Mouse (Mus musculus) kidney, embryonic 16.5 days (tissue): Measurements from ENCODE around the gene Tmem62. TPM values are rescaled to one million over a fixed set of nuclear protein-coding genes. Genes with fewer than 3 reads are reported as not detected.

Experiments
- ATAC-seq: fragments of 200-750 bp; cut with Nextera tagmentation; 2 replicates; pipeline ENCODE4 v1.8.0; 2017; ENCODE audit warnings: moderate TSS enrichment; ENCODE audit not compliant: low FRiP score, low TSS enrichment
- H3K27ac ChIP-seq: fragments of 300-500 bp; sonication (generic); 2 replicates; pipeline ENCODE4 v1.5.1; 2014; ENCODE audit warnings: low read length
- H3K27me3 ChIP-seq: fragments of 300-500 bp; sonication (generic); 2 replicates; pipeline ENCODE4 v1.6.1; 2014; ENCODE audit warnings: low read length, control low read depth, mixed read lengths; ENCODE audit not compliant: insufficient read depth
- H3K36me3 ChIP-seq: fragments of 300-500 bp; sonication (generic); 2 replicates; pipeline ENCODE4 v1.6.1; 2014; ENCODE audit warnings: low read length, control low read depth, mixed read lengths; ENCODE audit not compliant: insufficient read depth
- H3K4me1 ChIP-seq: fragments of 300-500 bp; sonication (generic); 2 replicates; pipeline ENCODE4 v1.6.1; 2014; ENCODE audit warnings: low read length, control low read depth, mixed read lengths; ENCODE audit not compliant: insufficient read depth
- H3K4me2 ChIP-seq: fragments of 300-500 bp; sonication (generic); replicated peaks from 2 replicates; pipeline ENCODE4 v1.6.1; 2014; ENCODE audit warnings: low read depth, low read length
- H3K4me3 ChIP-seq: fragments of 300-500 bp; sonication (generic); 2 replicates; pipeline ENCODE4 v1.5.1; 2014; ENCODE audit warnings: mild to moderate bottlenecking, low read length
- H3K9ac ChIP-seq: fragments of 300-500 bp; sonication (generic); replicated peaks from 2 replicates; pipeline ENCODE4 v1.6.1; 2014; ENCODE audit warnings: low read length
- H3K9me3 ChIP-seq: fragments of 300-500 bp; sonication (generic); 2 replicates; pipeline ENCODE4 v1.6.1; 2016; ENCODE audit warnings: low read length, control low read depth
- WGBS: fragments of 180-500 bp; shearing (Covaris S2); extraction: QIAGEN DNeasy Blood & Tissue Kit; methylation state at CpG from one replicate; pipeline ENCODE4 v1.1.7; 2014; 5-methylcytosine and 5-hydroxymethylcytosine counted together
- polyA plus RNA-seq: library from polyadenylated mRNA; unstranded; fragments of >200 nt; fragmentation: Nextera tagmentation; extraction: Ambion mirVana; gene quantifications from 2 replicates; pipeline ENCODE4 v1.2.1, GENCODE M21; 2015

Tmem62 gene
- polyA plus RNA-seq = 5.3 and 5.8 TPM in 2 replicates

DNA sequence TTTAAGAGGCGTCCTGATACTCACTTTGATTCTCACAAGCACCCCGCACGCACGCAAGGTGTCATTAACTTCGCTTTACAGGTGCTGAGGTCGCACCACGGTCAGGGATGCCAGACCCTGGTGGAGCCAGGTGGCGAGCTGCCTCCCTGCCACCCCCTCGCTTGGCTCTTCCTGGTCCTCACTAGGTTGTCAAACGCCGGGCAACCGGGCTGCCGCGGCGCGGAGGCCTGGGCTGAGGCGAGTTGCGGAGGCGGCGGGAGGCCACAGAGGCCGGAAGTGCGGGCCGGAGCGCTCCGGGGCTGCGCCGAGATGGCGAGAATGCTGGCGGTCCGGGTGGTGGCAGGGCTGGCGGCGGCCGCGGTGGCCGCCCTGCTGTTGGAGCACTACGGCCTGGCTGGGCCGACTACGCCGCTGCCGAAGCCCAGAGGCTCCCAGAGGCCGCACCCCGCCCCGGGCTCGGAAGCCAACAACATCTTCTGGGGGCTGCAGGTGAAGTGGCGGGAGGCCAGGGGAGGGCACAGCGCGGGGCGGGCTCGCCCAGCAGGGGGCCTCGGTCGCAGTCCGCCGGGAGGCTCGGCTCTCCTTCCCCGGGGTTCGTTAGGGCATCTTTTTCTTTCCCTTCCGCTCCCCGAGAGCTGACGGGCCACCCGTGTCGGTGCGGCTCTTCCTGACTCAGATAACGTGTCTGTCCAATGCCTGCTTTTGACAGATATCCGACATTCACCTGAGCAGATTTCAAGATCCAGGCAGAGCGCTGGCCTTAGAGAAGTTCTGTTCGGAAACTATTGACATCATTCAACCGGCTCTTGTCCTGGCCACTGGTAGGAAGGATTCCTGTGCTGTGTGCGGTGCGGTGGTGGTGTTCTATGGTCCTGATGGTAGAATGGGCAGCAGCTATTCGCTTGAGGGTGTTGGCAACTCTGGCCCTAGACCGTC is at the start of gene Tmem62:
Gene Tmem62 (plus strand): TSS at position 28 of the 936 bp plus-strand sequence.
- no peaks in the 10 kb centered on the region for H3K27me3 ChIP-seq
- H3K4me2 ChIP-seq = peak within 1 kb of the TSS; percentile 92
- peak within 1 kb of the TSS; percentile 78 for H3K27ac ChIP-seq
- no peaks in the 10 kb centered on the region for H3K36me3 ChIP-seq
- H3K9me3 ChIP-seq = no peaks in the 10 kb centered on the region
- peak; percentile 91 for ATAC-seq
- H3K9ac ChIP-seq = peak within 1 kb of the TSS; percentile 88
- 1% methylated on average over 52 of the region's 71 CpGs for WGBS
- peaks cover 5% of the 10 kb centered on the region; the same call in 1 of the 2 replicates for H3K4me1 ChIP-seq
- H3K4me3 ChIP-seq = peak within 1 kb of the TSS; percentile 81

DNA sequence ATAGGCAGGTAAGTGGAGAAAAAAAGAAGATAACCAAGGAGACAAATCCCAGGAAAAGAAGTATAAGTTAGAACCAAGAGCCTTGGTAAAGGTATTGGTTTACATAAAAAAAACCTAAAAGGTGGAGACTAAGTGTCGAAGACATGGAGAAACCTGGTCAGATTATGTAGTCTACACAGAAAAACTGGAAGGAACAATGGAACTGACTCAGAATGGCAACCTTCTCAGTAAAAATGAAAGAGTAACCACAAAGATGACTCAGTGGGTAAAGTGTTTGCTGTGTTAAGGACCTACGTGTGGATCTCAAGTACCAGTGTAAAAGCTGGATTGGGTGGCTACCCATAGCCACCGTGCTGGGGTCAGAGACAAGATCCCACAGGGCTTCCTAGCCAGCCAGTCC is 43.8 kb upstream of the Tmem62 start:
- Histone ChIP-seq H3K27ac (no peak overlapping the region), H3K27me3 (no peaks in the 10 kb centered on the region), H3K9me3 (no peaks in the 10 kb centered on the region), H3K4me2 (no peak overlapping the region), H3K36me3 (peaks cover 31% of the 10 kb centered on the region), H3K4me3 (no peak overlapping the region), H3K9ac (no peak overlapping the region), H3K4me1 (no peaks in the 10 kb centered on the region)
- 95% methylated on average over 3 of the region's 3 CpGs for WGBS
- no peak for ATAC-seq

DNA sequence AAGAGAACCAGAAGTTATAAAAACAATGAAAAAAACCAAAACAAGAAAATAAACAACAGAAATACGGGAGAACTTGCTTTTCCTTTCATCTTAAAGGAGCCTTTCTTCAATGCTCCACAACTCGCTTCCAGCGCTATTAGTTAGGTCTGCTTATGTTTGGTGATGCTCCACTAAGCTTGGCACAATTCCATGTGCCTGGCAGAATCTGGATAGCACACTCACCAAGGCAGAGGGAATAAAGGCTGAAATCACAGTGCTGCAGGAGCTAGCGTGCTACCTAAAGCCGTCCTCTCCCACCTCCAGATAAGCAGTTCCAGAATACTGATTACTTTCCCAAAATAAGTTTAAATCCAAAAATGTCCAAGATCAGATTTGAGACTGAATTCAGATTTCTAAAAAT is 25.6 kb upstream of the Tmem62 start:
- 84% methylated on average over 5 of the region's 5 CpGs for WGBS
- Histone ChIP-seq H3K4me3 (no peak overlapping the region), H3K27me3 (no peaks in the 10 kb centered on the region), H3K4me1 (no peaks in the 10 kb centered on the region), H3K9me3 (no peaks in the 10 kb centered on the region), H3K4me2 (no peak overlapping the region), H3K9ac (no peak overlapping the region), H3K36me3 (peaks cover 29% of the 10 kb centered on the region), H3K27ac (no peak overlapping the region)
- ATAC-seq = no peak

DNA sequence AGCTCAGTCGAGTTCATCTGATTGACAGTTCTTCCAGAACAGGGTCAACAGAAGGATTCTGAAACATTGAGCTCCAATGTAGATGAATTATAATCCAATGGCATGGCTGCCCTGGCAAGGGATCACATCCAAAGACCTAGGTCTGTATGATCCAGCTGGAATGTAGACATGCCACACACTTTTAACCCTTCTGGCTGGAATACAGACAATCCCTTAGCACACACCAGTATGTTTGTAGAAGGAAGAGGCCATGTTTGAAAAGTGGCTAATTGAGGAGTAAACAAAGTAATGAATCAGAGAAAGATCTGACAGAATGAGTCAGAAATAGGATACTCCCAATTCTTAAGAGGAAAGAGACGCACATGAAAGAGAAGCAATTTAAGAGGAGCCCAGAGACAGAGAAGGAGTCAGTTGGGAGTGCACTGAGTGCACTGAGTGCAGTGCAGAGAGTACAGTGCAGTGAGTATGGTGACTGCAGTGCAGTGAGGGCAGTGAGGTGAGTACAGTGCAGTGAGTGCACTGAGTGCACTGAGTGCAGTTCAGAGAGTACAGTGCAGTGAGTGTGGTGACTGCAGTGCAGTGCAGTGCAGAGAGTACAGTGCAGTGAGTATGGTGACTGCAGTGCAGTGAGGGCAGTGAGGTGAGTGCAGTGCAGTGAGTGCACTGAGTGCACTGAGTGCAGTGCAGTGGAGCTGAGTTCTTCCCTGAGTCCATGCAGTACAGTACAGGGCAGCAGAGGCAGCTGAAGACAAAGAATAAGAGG is 24.5 kb upstream of the Tmem62 start:
- no peaks in the 10 kb centered on the region for H3K27me3 ChIP-seq
- H3K27ac ChIP-seq = no peak overlapping the region
- no peak overlapping the region for H3K4me3 ChIP-seq
- H3K4me2 ChIP-seq = no peak overlapping the region
- WGBS = 47% methylated on average over 2 of the region's 2 CpGs
- no peak overlapping the region for H3K9ac ChIP-seq
- peaks cover 19% of the 10 kb centered on the region for H3K36me3 ChIP-seq
- H3K9me3 ChIP-seq = no peaks in the 10 kb centered on the region
- ATAC-seq = 0 out of 2 replicates have a peak, but pooled peaks have one; percentile 35
- no peaks in the 10 kb centered on the region for H3K4me1 ChIP-seq

DNA sequence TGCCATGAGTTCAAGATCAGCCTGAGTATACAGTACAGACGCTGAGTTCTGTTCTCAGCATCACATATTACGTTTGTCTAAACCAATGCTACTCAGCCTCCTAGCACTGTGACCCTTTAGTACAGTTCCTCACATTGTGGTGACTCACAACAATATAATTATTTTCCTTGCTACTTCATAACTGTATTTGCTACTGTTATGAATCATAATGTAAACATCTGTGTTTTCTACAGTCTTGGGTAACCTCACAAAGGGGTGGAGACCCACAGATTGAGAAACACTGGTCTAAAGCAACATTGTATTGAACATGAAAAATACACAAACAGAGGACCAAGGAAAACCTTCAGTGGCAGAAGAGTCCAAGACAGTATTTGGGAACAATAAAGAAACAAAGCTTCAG is 17.5 kb upstream of the Tmem62 start:
- Histone ChIP-seq H3K9ac (no peak overlapping the region), H3K4me3 (no peak overlapping the region), H3K27me3 (no peaks in the 10 kb centered on the region), H3K4me1 (no peaks in the 10 kb centered on the region), H3K4me2 (no peak overlapping the region), H3K36me3 (peaks cover 9% of the 10 kb centered on the region), H3K9me3 (no peaks in the 10 kb centered on the region), H3K27ac (no peak overlapping the region)
- 85% methylated on average over 2 of the region's 2 CpGs for WGBS
- no peak for ATAC-seq

DNA sequence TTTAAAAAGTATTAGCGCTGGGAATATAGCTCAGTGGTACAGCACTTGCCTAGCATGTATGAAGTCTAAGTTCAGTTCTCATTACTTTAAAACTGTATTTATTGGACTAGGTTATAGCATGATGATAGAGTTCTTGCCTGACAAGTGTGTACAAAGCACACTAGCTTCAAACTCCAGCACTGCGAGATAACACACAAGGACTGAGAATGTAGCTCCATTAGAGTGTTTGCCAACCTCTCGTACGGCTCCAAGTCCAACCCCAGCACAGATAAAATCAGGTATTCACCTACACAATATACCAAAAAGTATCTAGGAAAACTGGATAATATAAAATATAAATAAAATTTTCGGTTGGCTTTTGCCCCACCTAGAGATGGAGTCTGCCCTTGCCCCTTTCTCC is 17.0 kb upstream of the Tmem62 start:
- H3K27ac ChIP-seq = no peak overlapping the region

DNA sequence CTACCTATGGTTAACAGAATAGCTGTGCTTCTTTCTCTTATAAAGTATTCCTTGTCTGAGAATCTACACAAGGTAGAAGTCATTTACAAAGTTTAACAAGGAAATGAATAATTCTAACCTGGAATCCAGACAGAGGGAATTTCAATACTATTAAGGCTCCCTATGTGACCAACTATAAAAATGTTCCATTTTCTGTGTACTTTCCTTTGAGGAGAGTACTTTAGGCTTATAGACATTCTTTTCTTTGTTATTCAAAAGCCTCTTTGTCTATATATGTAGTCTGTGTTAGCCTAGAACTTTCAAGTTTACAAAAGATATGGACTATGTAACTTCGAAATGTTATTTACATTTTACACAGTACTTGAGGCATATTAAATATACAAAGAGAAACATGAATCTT is 16.6 kb upstream of the Tmem62 start:
- no peak overlapping the region for H3K4me3 ChIP-seq
- H3K4me1 ChIP-seq = no peaks in the 10 kb centered on the region
- H3K36me3 ChIP-seq = peaks cover 9% of the 10 kb centered on the region; the same call in 1 of the 2 replicates
- H3K9me3 ChIP-seq = no peaks in the 10 kb centered on the region
- H3K9ac ChIP-seq = no peak overlapping the region
- no peak overlapping the region for H3K4me2 ChIP-seq
- WGBS = 95% methylated on average over 1 of the region's 1 CpGs
- H3K27ac ChIP-seq = no peak overlapping the region
- no peak for ATAC-seq
- no peaks in the 10 kb centered on the region for H3K27me3 ChIP-seq

More for the DNA sequence above, 17.0 kb upstream of the Tmem62 start:
- Histone ChIP-seq H3K9ac (no peak overlapping the region), H3K9me3 (no peaks in the 10 kb centered on the region), H3K4me1 (no peaks in the 10 kb centered on the region), H3K27me3 (no peaks in the 10 kb centered on the region), H3K4me3 (no peak overlapping the region), H3K36me3 (peaks cover 9% of the 10 kb centered on the region; the same call in 1 of the 2 replicates), H3K4me2 (no peak overlapping the region)
- WGBS = 93% methylated on average over 5 of the region's 5 CpGs
- no peak for ATAC-seq

DNA sequence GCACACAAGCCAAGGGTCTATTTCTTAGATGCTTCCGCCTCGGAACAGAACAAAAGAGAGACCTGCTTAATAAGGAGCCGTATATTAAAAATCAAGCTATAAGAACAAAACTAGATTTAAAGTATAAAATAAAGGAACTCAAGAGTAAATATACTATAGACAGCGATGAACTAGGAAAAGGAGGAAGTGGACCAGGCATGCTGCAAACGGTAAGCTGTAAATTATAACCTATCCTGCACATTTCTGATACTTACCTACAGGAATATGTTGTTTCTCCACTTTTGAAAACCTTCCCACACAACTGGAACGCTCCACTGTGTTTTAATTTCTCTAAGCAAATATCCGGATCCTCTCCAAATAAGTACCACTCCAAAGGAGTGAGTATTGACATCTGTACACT is 13.7 kb upstream of the Tmem62 start:
- Histone ChIP-seq H3K27ac (no peak overlapping the region), H3K27me3 (no peaks in the 10 kb centered on the region), H3K4me3 (no peak overlapping the region), H3K4me1 (peaks cover under 1% of the 10 kb centered on the region; the same call in 1 of the 2 replicates), H3K36me3 (peaks cover 9% of the 10 kb centered on the region; the same call in 1 of the 2 replicates), H3K9me3 (no peaks in the 10 kb centered on the region), H3K4me2 (no peak overlapping the region), H3K9ac (no peak overlapping the region)
- WGBS = 88% methylated on average over 7 of the region's 7 CpGs
- ATAC-seq = no peak

DNA sequence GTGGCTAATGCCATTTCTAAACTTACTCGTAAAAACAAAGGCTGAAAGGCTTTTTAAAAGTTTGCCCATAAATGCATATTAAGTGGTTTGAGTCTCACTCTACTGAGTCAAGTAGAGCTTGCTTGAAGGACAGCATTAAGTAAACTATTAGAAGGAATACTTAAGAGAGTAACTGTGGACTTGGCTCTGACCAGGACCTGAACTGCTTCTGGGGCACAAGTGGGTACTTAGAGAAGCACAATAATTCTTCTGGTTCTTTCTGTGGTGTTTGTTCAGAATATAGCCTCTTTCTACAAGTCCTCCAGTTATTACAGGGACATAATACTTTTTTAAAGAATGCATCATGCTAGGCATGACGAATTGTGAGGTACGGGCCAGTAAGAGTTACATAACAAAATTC is 11.3 kb upstream of the Tmem62 start:
- no peak overlapping the region for H3K9ac ChIP-seq
- H3K4me1 ChIP-seq = peaks cover 13% of the 10 kb centered on the region
- no peaks in the 10 kb centered on the region for H3K9me3 ChIP-seq
- no peak overlapping the region for H3K27ac ChIP-seq
- no peak for ATAC-seq
- H3K4me3 ChIP-seq = no peak overlapping the region
- 91% methylated on average over 3 of the region's 3 CpGs for WGBS
- H3K4me2 ChIP-seq = no peak overlapping the region
- H3K27me3 ChIP-seq = no peaks in the 10 kb centered on the region
- H3K36me3 ChIP-seq = 0 out of 2 replicates have a peak, but pooled peaks cover 3% of the 10 kb centered on the region
